Comparison of ENCODE assay signal across 8 mouse cellular contexts in the genomic region with DNA sequence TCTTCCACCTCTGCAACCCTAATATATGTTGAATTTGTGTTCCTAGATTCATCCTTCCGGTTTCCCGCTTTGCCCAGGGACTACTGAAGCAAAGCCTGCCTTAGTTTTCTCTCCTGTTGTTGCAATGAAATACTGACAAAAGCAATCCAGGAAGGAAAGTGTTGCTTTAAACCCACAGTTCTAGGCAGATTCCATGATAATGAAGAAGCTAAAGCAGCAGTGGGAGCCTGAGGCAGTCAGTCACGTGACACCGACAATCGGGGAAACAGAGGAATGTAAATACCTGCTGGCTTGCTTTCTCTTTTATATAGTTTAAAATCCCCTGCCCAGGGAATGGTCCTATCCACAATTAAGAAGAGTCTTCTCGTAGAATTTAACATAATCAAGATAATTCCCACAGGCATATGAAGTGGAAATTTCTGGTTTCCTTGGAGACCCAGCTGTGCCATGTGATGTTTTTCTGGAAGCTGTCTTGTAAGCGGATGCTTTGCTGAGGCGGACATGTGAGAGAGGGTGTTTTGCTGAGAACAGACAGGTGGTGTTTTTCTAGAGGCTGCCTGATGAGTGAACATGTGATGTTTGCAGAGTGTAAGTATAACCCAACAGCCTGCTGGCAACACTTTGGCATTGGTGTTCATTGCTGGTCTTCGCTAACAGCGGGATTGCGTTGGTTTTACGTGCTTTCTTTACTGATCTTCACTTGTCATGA.
DNase-seq lines count a peak whose midpoint lies in the region; ATAC-seq and TF ChIP-seq lines count a peak whose summit lies in the region.

No protein-coding gene starts in this region.

- TF ChIP-seq EP300 in heart, postnatal 0 days (IDR thresholded peaks at IDR 0.05; ENCODE audit: low read depth): no peak

- H3K27me3 ChIP-seq in heart, postnatal 0 days (ENCODE audit: control insufficient read depth, insufficient read depth, low read length): no peaks in the 10 kb centered on the region
- H3K27me3 ChIP-seq in cerebellum, adult 2 months (ENCODE audit: control insufficient read depth, insufficient read depth, low read length): no peaks in the 10 kb centered on the region

- no peaks in the 10 kb centered on the region for H3K9me3 ChIP-seq in heart, postnatal 0 days (replicated peaks; ENCODE audit: control insufficient read depth, low read length)

- no peak for ATAC-seq in heart, postnatal 0 days (ENCODE audit: insufficient read depth, low read depth)

- peak overlapping the region; percentile 26 for H3K4me2 ChIP-seq in heart, postnatal 0 days (ENCODE audit: low read depth, low read length)

- TF ChIP-seq CTCF in heart, postnatal 0 days (IDR thresholded peaks at IDR 0.05; ENCODE audit: low read depth): no peak
- no peak for TF ChIP-seq CTCF in cerebellum, adult 2 months (IDR thresholded peaks at IDR 0.05; ENCODE audit: borderline replicate concordance, insufficient read depth, low read depth, low read length)

- H3K4me3 ChIP-seq in heart, postnatal 0 days (ENCODE audit: low read depth, low read length): 0 out of 2 replicates have a peak overlapping the region, but pooled peaks have one; percentile 6
- H3K4me3 ChIP-seq in cerebellum, adult 2 months (replicated peaks; ENCODE audit: insufficient read depth, low read depth, low read length): no peak overlapping the region

- no peak overlapping the region for H3K27ac ChIP-seq in heart, postnatal 0 days (ENCODE audit: low read depth)
- H3K27ac ChIP-seq in cerebellum, adult 2 months (ENCODE audit: insufficient read depth, low read length): no peak overlapping the region

- H3K9ac ChIP-seq in heart, postnatal 0 days (replicated peaks; ENCODE audit: low read depth, low read length): no peak overlapping the region

- TF ChIP-seq POLR2A in cerebellum, adult 2 months (IDR thresholded peaks at IDR 0.05; ENCODE audit: borderline replicate concordance, insufficient read depth, low read length): no peak

- WGBS in heart, postnatal 0 days: 49% methylated on average over 12 of the region's 12 CpGs
- WGBS in cerebellum, adult 2 months: 57% methylated on average over 12 of the region's 12 CpGs

- no peaks in the 10 kb centered on the region for H3K36me3 ChIP-seq in heart, postnatal 0 days (replicated peaks; ENCODE audit: control insufficient read depth, insufficient read depth, low read length)

- DNase-seq in ES-CJ7 (ENCODE audit: low read depth, low spot score) (peak; percentile 56), MN1 (ENCODE audit: low spot score) (no peak)
- DNase-seq in brain, embryonic 18.5 days (ENCODE audit: low read depth, low spot score): peak; percentile 12
- no peak for DNase-seq in heart, postnatal 0 days (ENCODE audit: low spot score)
- DNase-seq in left cerebral cortex, postnatal 10 days (ENCODE audit: extremely low spot score in 1 of 2, low spot score in 2 of 2): peak; percentile 24 to 40
- DNase-seq in right cerebral cortex, postnatal 10 days (ENCODE audit: low spot score in 2 of 2): peak; percentile 47 to 72
- DNase-seq in cerebellum, adult 2 months: no peak
- no peak for DNase-seq in urinary bladder, postnatal 25 days (ENCODE audit: low spot score)

- H3K4me1 ChIP-seq in heart, postnatal 0 days (ENCODE audit: control insufficient read depth, insufficient read depth): no peaks in the 10 kb centered on the region
- no peaks in the 10 kb centered on the region for H3K4me1 ChIP-seq in cerebellum, adult 2 months (ENCODE audit: control insufficient read depth, insufficient read depth, low read length)

- intact Hi-C loops in left cerebral cortex, postnatal 10 days (cut with DNase I): no loop called here

Comparison
In these comparisons a context has a peak if more than half of its experiments do, and no peak if none do; other contexts are left out.
1. DNase-seq: peak in ES-CJ7 (single experiment), brain, embryonic 18.5 days (single experiment), left cerebral cortex, postnatal 10 days (2 of 2) and right cerebral cortex, postnatal 10 days (2 of 2); none in heart, postnatal 0 days (single experiment), cerebellum, adult 2 months (0 of 2), MN1 (single experiment) and urinary bladder, postnatal 25 days (single experiment).